Mouse (Mus musculus) liver, adult 10 weeks (tissue): ENCODE measurements around the gene Slc16a2. TPM values are rescaled to one million over a fixed set of nuclear protein-coding genes. Genes with fewer than 3 reads are reported as not detected.

Experiments used
- polyA plus RNA-seq: library from polyadenylated mRNA; stranded (reverse); fragments of 350-450 nt; fragmentation: Illumina TruSeq; extraction: RNeasy Lipid Tissue Mini Kit (QIAGEN cat#74804); gene quantifications from one replicate; pipeline ENCODE4 v1.2.3, GENCODE M21; 2014; ENCODE audit warnings: low read depth, low replicate concordance

Gene Slc16a2
- polyA plus RNA-seq = 85.4 TPM

DNA sequence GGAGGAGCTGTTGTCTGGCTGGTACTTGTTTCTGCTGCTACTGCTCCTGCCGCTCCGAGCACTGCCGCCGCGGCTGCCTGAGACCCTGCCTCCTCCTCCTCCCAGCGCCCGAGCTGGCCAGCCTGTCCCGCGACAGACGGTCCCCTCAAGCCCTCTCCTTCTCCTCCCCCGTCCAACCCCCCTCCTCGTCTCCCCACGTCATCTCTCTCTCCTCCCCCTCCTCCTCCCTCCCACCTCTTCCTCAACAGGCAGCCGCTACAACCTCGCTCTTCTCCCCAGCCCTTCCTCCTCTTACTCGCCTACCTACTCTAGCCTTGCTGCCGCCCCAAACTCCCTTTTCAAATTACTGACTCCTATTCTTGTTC is at the start of gene Slc16a2:
Slc16a2 (minus strand) TSS at position 152 of the 365 bp plus-strand sequence.

Other genes starting within 250 kb of the Slc16a2 start
- not detected for gene Zcchc13, start 191.4 kb downstream of the Slc16a2 start, polyA plus RNA-seq
- gene Rlim, start 159.3 kb upstream of the Slc16a2 start, polyA plus RNA-seq = 21.7 TPM